Mouse (Mus musculus) forebrain, embryonic 11.5 days (tissue): ENCODE measurements at regions not wholly inside any gene's neighbourhood (a gene's known extent, or its start where the extent isn't known, plus 50 kb on each side); places are given as distances from the start of the nearest gene placed in this dataset.

Source experiments
- ATAC-seq: fragments of 200-750 bp; cut with Nextera tagmentation; replicated peaks from 2 replicates; pipeline ENCODE4 v1.8.0; 2017; ENCODE audit warnings: moderate TSS enrichment; ENCODE audit not compliant: low FRiP score
- DNase-seq: peaks from one replicate; pipeline ENCODE4 v3.0.0-alpha.2; 2017; ENCODE audit warnings: low spot score
- H3K27ac ChIP-seq: fragments of 300-500 bp; sonication (generic); 2 replicates; pipeline ENCODE4 v1.5.1; 2014; ENCODE audit warnings: low read depth, low read length
- H3K27me3 ChIP-seq: fragments of 300-500 bp; sonication (generic); 2 replicates; pipeline ENCODE4 v1.6.1; 2014; ENCODE audit warnings: mild to moderate bottlenecking, low read length, mixed read lengths; ENCODE audit not compliant: control insufficient read depth, insufficient read depth
- H3K36me3 ChIP-seq: fragments of 300-500 bp; sonication (generic); 2 replicates; pipeline ENCODE4 v1.6.1; 2014; ENCODE audit warnings: mild to moderate bottlenecking, low read length, moderate library complexity, mixed read lengths; ENCODE audit not compliant: control insufficient read depth, insufficient read depth
- H3K4me1 ChIP-seq: fragments of 300-500 bp; sonication (generic); replicated peaks from 2 replicates; pipeline ENCODE4 v1.6.1; 2014; ENCODE audit warnings: low read length, mixed read lengths; ENCODE audit not compliant: control insufficient read depth, insufficient read depth
- H3K4me2 ChIP-seq: fragments of 300-500 bp; sonication (generic); 2 replicates; pipeline ENCODE4 v1.6.1; 2014; ENCODE audit warnings: low read depth, mild to moderate bottlenecking, low read length, moderate library complexity, mixed read lengths; ENCODE audit not compliant: severe bottlenecking
- H3K4me3 ChIP-seq: fragments of 300-500 bp; sonication (generic); 2 replicates; pipeline ENCODE4 v1.5.1; 2014; ENCODE audit warnings: low read depth, low read length
- H3K9ac ChIP-seq: fragments of 300-500 bp; sonication (generic); 2 replicates; pipeline ENCODE4 v1.6.1; 2014; ENCODE audit warnings: low read length
- H3K9me3 ChIP-seq: fragments of 300-500 bp; sonication (generic); 2 replicates; pipeline ENCODE4 v1.6.1; 2016; ENCODE audit warnings: low read length, mixed read lengths; ENCODE audit not compliant: control insufficient read depth
- WGBS: fragments of 180-500 bp; shearing (Covaris S2); extraction: QIAGEN DNeasy Blood & Tissue Kit; methylation state at CpG from one replicate; pipeline ENCODE4 v1.1.7; 2014; 5-methylcytosine and 5-hydroxymethylcytosine counted together

DNA sequence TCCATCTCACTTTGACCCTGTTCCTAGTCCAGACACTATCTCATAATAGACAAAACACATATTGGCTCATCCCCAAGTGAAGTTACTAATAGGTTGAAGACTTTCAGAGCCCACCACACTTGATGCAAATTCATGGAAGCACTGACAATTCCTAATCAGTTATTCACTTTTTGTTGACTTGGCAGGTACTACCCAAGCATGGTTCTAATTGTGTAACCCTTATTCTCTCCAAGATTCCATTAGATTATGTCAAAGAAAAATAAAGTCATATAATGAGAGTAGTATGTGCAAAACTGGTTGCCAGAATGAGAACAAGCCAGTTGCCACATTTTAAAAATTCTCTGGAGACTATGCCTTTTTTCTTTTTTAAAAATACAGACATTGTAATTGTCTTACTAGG is 426.7 kb upstream of the Pik3r1 start:
- H3K4me1 ChIP-seq: no peaks in the 10 kb centered on the region
- H3K27ac ChIP-seq: no peak overlapping the region
- H3K27me3 ChIP-seq: no peaks in the 10 kb centered on the region
- H3K4me3 ChIP-seq: no peak overlapping the region
- no peaks in the 10 kb centered on the region for H3K36me3 ChIP-seq
- no peak overlapping the region for H3K4me2 ChIP-seq
- ATAC-seq (no peak), DNase-seq (no peak)
- no peaks in the 10 kb centered on the region for H3K9me3 ChIP-seq
- H3K9ac ChIP-seq: no peak overlapping the region

DNA sequence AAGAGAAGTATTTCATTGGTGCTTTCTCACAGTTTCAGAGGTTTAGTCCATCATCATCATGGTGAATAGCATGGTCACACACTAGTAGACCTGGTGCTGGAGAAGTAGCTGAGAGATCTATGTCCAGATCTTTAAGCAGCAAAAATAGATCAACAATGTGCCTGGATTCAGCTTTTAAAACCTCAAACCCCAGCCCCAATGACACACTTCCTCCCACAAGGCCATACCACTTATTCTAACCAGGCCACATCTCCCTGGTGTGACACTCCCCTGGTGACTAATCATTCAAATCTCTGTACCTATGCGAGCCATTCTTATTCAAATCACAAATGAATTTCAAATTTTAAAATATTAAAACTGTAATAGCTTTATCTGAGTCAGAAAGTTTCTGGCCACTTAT is 434.3 kb upstream of the Pik3r1 start:
- H3K4me2 ChIP-seq: no peak overlapping the region
- H3K27ac ChIP-seq: no peak overlapping the region
- H3K4me3 ChIP-seq: no peak overlapping the region
- DNase-seq (no peak), ATAC-seq (no peak)
- no peaks in the 10 kb centered on the region for H3K27me3 ChIP-seq
- no peaks in the 10 kb centered on the region for H3K36me3 ChIP-seq
- no peaks in the 10 kb centered on the region for H3K4me1 ChIP-seq
- H3K9me3 ChIP-seq: no peaks in the 10 kb centered on the region
- 93% methylated on average over 1 of the region's 1 CpGs for WGBS
- no peak overlapping the region for H3K9ac ChIP-seq

DNA sequence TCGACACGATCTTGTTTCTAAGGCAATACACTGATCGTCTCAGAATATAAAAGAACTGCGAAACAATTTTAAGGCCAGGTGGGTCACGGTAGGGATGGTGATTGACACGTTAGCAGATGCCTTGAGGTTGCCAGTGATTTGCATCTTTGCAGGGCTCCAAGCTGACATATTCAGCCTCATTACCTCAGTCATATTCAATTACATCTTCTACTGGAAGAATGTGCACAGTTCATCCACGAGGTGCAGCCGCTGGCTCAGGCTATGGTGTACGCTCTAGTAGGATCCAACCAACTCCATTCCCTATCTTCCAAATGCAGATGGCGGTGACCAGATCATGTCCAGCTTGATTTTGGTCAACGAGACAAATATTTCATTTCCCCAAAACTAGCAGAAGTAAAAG is 450.5 kb upstream of the Pik3r1 start:
- ATAC-seq: no peak
- no peak overlapping the region for H3K27ac ChIP-seq
- no peaks in the 10 kb centered on the region for H3K9me3 ChIP-seq
- no peaks in the 10 kb centered on the region for H3K4me1 ChIP-seq
- 91% methylated on average over 11 of the region's 11 CpGs for WGBS
- H3K9ac ChIP-seq: no peak overlapping the region
- H3K27me3 ChIP-seq: no peaks in the 10 kb centered on the region
- no peak overlapping the region for H3K4me3 ChIP-seq
- H3K36me3 ChIP-seq: no peaks in the 10 kb centered on the region
- H3K4me2 ChIP-seq: no peak overlapping the region
- no peak for DNase-seq

DNA sequence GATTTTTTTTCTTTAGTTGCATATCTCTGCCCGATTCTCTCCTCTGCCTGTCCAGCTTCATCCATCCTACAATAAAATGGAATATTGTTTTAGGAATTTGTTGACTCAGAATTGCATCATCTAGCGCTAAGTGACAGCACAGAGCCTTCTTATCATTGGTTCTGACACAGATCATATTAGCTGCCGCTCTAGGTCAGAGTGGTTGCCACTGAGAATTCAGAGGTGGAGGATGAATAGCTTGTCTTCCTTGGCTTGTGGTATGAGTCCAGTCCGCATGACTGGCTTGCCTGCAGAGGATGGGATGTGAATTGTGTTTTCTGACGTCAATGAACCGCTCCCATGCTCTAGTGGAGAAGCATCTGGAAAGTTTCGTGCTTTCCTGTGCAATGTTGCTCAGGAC is 462.3 kb upstream of the Cd180 start:
- Histone ChIP-seq H3K36me3 (no peaks in the 10 kb centered on the region), H3K27ac (no peak overlapping the region), H3K4me1 (no peaks in the 10 kb centered on the region), H3K9ac (no peak overlapping the region), H3K4me2 (no peak overlapping the region), H3K9me3 (no peaks in the 10 kb centered on the region), H3K27me3 (no peaks in the 10 kb centered on the region), H3K4me3 (no peak overlapping the region)
- WGBS: 88% methylated on average over 7 of the region's 7 CpGs
- DNase-seq (no peak), ATAC-seq (no peak)

DNA sequence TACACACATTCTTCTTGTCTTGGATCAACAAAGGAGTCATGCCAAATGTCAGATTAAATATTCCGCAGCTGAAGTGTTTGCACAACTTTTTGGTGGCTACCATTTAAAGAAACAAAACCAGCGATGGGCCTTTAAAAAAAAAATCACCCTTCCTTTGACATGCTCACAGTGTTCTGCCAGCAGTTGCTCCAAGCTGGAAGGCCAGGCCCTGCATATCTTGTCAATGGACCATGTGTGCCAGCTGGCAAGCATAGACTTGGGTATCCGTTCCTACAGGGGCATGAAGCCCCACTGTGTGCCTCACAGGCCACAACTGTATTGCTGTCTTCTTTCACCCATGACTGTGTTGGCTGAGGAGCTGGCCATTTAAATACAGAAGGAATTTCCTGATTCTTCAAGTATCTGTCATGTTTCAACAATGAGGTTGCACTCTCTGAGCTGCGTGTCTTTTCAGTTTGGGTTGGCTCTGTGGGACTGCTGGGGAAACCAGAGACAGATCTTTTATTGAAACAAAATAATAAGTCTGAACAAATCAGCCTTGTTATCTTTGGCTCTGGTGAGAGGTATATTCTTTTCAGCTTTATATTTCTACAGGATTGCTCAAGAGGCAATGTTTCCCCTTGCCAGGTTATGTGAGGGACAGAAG is 460.9 kb upstream of the Cd180 start:
- no peak for DNase-seq
- Histone ChIP-seq H3K9ac (no peak overlapping the region), H3K9me3 (no peaks in the 10 kb centered on the region), H3K4me3 (no peak overlapping the region), H3K36me3 (no peaks in the 10 kb centered on the region), H3K4me1 (no peaks in the 10 kb centered on the region), H3K27me3 (no peaks in the 10 kb centered on the region), H3K27ac (no peak overlapping the region), H3K4me2 (no peak overlapping the region)
- no peak for ATAC-seq
- 81% methylated on average over 4 of the region's 4 CpGs for WGBS

DNA sequence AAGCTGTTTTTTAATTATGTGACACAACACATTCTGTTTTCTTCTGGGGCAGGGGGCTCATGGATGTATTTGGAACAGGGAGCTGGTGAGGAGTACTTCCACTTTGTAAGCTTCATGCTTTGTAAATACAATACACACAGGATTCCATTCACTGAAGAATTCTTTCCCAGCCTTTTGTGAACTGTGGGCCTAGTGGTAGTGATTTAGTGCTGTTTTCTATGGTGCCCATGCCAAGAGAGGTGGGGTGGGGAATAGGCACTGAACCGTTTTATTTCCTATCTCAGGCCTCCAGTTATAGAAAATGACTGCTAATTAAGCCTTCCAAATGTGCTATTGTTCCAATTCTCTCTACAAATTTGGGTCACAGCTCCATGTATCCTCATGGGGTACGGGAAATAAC is 442.5 kb upstream of the Cd180 start:
- no peak overlapping the region for H3K9ac ChIP-seq
- no peak overlapping the region for H3K27ac ChIP-seq
- DNase-seq: no peak
- H3K36me3 ChIP-seq: no peaks in the 10 kb centered on the region
- no peak overlapping the region for H3K4me2 ChIP-seq
- WGBS: 40% methylated on average over 2 of the region's 2 CpGs
- ATAC-seq: no peak
- no peaks in the 10 kb centered on the region for H3K4me1 ChIP-seq
- H3K4me3 ChIP-seq: no peak overlapping the region
- no peaks in the 10 kb centered on the region for H3K27me3 ChIP-seq
- no peaks in the 10 kb centered on the region for H3K9me3 ChIP-seq

DNA sequence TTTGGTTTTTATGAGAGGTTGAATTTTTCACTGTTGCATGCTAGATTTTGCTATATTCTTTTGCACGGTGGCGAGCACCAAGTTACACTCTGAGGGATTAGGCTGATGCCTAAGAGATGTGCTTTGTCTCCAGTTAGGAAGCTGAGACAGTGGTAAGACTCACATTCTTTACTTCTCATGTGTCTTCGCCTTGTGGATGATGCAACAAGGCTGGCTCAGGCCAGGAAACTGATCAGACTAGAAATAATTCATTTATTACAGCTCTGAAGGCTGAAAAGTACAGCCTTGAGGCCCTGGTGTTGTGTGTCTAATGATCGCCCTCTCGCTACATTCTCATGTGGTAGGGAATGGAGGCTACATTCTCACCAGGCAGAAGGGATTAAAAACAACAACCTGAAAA is 441.6 kb upstream of the Cd180 start:
- H3K4me2 ChIP-seq: no peak overlapping the region
- H3K36me3 ChIP-seq: no peaks in the 10 kb centered on the region
- H3K27me3 ChIP-seq: no peaks in the 10 kb centered on the region
- H3K4me1 ChIP-seq: no peaks in the 10 kb centered on the region
- 86% methylated on average over 5 of the region's 5 CpGs for WGBS
- DNase-seq (no peak), ATAC-seq (no peak)
- H3K4me3 ChIP-seq: no peak overlapping the region
- no peaks in the 10 kb centered on the region for H3K9me3 ChIP-seq
- no peak overlapping the region for H3K27ac ChIP-seq
- H3K9ac ChIP-seq: no peak overlapping the region

DNA sequence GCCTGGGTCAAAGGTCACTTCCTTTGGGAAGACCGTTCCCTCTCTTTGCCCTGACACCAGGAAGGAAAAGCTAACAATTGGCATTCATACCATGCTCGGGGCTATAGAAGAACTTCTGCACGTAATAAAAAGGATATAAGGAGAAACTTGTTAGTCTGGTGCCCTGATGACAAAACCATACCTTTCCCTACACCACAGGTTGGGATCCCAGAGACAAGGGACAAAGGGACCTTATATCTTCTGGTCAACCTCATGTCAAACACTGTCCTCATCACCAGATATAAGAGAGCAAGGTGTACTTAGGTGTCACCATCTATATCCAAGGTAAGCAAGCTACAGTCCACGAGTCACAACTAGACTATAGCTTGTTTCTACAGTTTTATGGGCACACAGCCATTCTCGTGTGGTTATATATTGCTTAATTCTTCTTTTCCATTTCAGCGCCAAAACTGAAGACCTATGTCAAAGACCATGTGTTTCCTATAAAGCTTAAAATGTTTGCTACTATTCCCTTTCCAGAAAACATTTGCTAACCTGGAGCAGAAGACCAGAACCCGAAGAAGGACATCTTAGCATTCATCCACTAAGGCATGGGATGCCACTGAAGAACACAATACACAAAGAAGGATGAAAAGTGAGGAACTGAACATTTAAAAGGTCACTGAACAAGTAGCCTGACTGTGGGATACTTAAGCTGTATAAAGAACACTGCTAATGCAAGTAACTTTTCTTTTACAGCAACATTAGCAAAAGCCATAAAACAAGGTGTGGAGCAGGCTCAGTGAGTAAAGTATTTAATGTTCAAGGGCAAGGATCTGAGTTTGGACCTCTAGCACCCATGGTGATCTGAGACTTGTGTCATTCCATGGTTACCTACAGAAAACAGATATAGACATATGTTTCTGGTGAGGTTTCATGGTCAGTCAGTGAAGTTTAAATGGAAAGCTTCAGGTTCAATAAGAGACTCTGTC is 437.7 kb upstream of the Cd180 start:
- DNase-seq: no peak
- Histone ChIP-seq H3K4me2 (no peak overlapping the region), H3K27me3 (no peaks in the 10 kb centered on the region), H3K9ac (no peak overlapping the region), H3K4me1 (no peaks in the 10 kb centered on the region), H3K27ac (no peak overlapping the region), H3K9me3 (no peaks in the 10 kb centered on the region), H3K36me3 (no peaks in the 10 kb centered on the region), H3K4me3 (no peak overlapping the region)
- no peak for ATAC-seq
- 83% methylated on average over 7 of the region's 7 CpGs for WGBS

DNA sequence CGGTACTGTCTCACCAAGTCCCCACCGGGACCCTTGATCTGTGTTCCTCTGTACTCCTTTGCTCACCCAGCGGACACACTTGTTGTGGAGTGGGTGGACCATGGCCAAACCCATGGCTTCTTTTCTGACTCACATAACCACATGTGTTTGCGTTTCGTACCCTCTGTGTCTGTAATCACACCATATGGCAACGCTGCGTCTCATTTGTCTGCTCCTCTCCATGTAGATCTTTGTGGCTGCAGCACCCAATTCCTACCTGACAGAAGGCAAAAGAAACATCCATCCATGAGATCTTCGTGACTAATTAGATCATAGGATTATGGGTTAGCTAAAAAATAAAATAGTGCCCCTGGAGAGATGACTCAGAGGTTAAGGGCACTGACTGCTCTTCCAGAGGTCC is 435.2 kb upstream of the Cd180 start:
- no peak for ATAC-seq

More for the DNA sequence above, 435.2 kb upstream of the Cd180 start:
- no peaks in the 10 kb centered on the region for H3K36me3 ChIP-seq
- 86% methylated on average over 8 of the region's 8 CpGs for WGBS
- no peaks in the 10 kb centered on the region for H3K4me1 ChIP-seq
- no peaks in the 10 kb centered on the region for H3K9me3 ChIP-seq
- no peak for DNase-seq
- no peak overlapping the region for H3K4me2 ChIP-seq
- no peaks in the 10 kb centered on the region for H3K27me3 ChIP-seq
- H3K9ac ChIP-seq: no peak overlapping the region
- H3K27ac ChIP-seq: no peak overlapping the region
- no peak overlapping the region for H3K4me3 ChIP-seq
